Mouse (Mus musculus) kidney, embryonic 16.5 days (tissue): ENCODE data around the gene Pigq. TPM values are rescaled to one million over a fixed set of nuclear protein-coding genes. Genes with fewer than 3 reads are reported as not detected.

Experiments
- ATAC-seq: fragments of 200-750 bp; cut with Nextera tagmentation; 2 replicates; pipeline ENCODE4 v1.8.0; 2017; ENCODE audit warnings: moderate TSS enrichment; ENCODE audit not compliant: low FRiP score, low TSS enrichment
- H3K27ac ChIP-seq: fragments of 300-500 bp; sonication (generic); 2 replicates; pipeline ENCODE4 v1.5.1; 2014; ENCODE audit warnings: low read length
- H3K27me3 ChIP-seq: fragments of 300-500 bp; sonication (generic); 2 replicates; pipeline ENCODE4 v1.6.1; 2014; ENCODE audit warnings: low read length, control low read depth, mixed read lengths; ENCODE audit not compliant: insufficient read depth
- H3K36me3 ChIP-seq: fragments of 300-500 bp; sonication (generic); 2 replicates; pipeline ENCODE4 v1.6.1; 2014; ENCODE audit warnings: low read length, control low read depth, mixed read lengths; ENCODE audit not compliant: insufficient read depth
- H3K4me1 ChIP-seq: fragments of 300-500 bp; sonication (generic); 2 replicates; pipeline ENCODE4 v1.6.1; 2014; ENCODE audit warnings: low read length, control low read depth, mixed read lengths; ENCODE audit not compliant: insufficient read depth
- H3K4me2 ChIP-seq: fragments of 300-500 bp; sonication (generic); replicated peaks from 2 replicates; pipeline ENCODE4 v1.6.1; 2014; ENCODE audit warnings: low read depth, low read length
- H3K4me3 ChIP-seq: fragments of 300-500 bp; sonication (generic); 2 replicates; pipeline ENCODE4 v1.5.1; 2014; ENCODE audit warnings: mild to moderate bottlenecking, low read length
- H3K9ac ChIP-seq: fragments of 300-500 bp; sonication (generic); replicated peaks from 2 replicates; pipeline ENCODE4 v1.6.1; 2014; ENCODE audit warnings: low read length
- H3K9me3 ChIP-seq: fragments of 300-500 bp; sonication (generic); 2 replicates; pipeline ENCODE4 v1.6.1; 2016; ENCODE audit warnings: low read length, control low read depth
- WGBS: fragments of 180-500 bp; shearing (Covaris S2); extraction: QIAGEN DNeasy Blood & Tissue Kit; methylation state at CpG from one replicate; pipeline ENCODE4 v1.1.7; 2014; 5-methylcytosine and 5-hydroxymethylcytosine counted together
- polyA plus RNA-seq: library from polyadenylated mRNA; unstranded; fragments of >200 nt; fragmentation: Nextera tagmentation; extraction: Ambion mirVana; gene quantifications from 2 replicates; pipeline ENCODE4 v1.2.1, GENCODE M21; 2015

Gene Pigq
- polyA plus RNA-seq, 1 experiment from 2014 or later, result 85.8 TPM

GRCm38 (mm10) chr17:25913877-25914275 is 30.9 kb downstream of the Pigq start:
- no peak for ATAC-seq
- Histone ChIP-seq H3K27ac (peak overlapping the region; percentile 27; the same call in 1 of the 2 replicates), H3K4me3 (no peak overlapping the region), H3K9ac (no peak overlapping the region), H3K4me1 (peaks cover 15% of the 10 kb centered on the region), H3K9me3 (no peaks in the 10 kb centered on the region), H3K36me3 (no peaks in the 10 kb centered on the region), H3K4me2 (no peak overlapping the region; the same call in 1 of the 2 replicates), H3K27me3 (no peaks in the 10 kb centered on the region)
- 88% methylated on average over 1 of the region's 1 CpGs for WGBS

- H3K9ac ChIP-seq, result no peak overlapping the region
- no peaks in the 10 kb centered on the region for H3K36me3 ChIP-seq
- WGBS, result 76% methylated on average over 14 of the region's 14 CpGs
- H3K27ac ChIP-seq, result no peak overlapping the region
- no peak overlapping the region for H3K4me3 ChIP-seq
- H3K4me2 ChIP-seq, result no peak overlapping the region; the same call in 1 of the 2 replicates
- H3K9me3 ChIP-seq, result no peaks in the 10 kb centered on the region
- H3K4me1 ChIP-seq, result peaks cover 10% of the 10 kb centered on the region
- ATAC-seq, result no peak
- H3K27me3 ChIP-seq, result no peaks in the 10 kb centered on the region
These were observed 31.4 kb downstream of the Pigq start for GRCm38 (mm10) chr17:25913186-25913876.

DNA sequence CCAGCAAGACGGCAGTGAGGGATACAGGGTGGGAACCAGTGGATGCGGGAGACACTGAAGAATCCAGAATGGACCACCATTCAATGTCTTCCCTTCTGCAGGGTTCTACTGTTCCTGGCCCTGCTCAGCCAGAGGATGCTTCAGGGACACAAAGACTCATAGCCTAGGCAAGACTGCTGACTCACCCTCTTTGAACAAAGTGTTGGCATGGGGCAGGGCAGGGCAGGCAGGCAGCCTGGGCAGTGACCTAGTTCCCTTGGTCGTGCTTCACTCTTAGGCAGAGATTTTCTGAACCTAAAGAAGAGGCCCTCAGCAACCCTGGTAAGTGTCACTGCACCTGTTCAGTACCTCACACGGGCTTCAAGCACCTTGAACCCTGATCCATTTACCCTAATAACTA is 32.9 kb downstream of the Pigq start:
- H3K4me3 ChIP-seq, result no peak overlapping the region
- peaks cover 2% of the 10 kb centered on the region; the same call in 1 of the 2 replicates for H3K4me1 ChIP-seq
- no peak overlapping the region for H3K9ac ChIP-seq
- no peaks in the 10 kb centered on the region for H3K27me3 ChIP-seq
- H3K9me3 ChIP-seq, result no peaks in the 10 kb centered on the region
- WGBS, result 93% methylated on average over 4 of the region's 4 CpGs
- no peaks in the 10 kb centered on the region for H3K36me3 ChIP-seq
- H3K27ac ChIP-seq, result no peak overlapping the region
- H3K4me2 ChIP-seq, result no peak overlapping the region
- no peak for ATAC-seq

GRCm38 (mm10) chr17:25907640-25908039 is 37.1 kb downstream of the Pigq start:
- no peaks in the 10 kb centered on the region for H3K9me3 ChIP-seq
- H3K27me3 ChIP-seq, result no peaks in the 10 kb centered on the region
- no peaks in the 10 kb centered on the region for H3K4me1 ChIP-seq
- no peak overlapping the region for H3K4me3 ChIP-seq
- no peak overlapping the region for H3K27ac ChIP-seq
- no peak for ATAC-seq
- no peaks in the 10 kb centered on the region for H3K36me3 ChIP-seq
- H3K9ac ChIP-seq, result no peak overlapping the region
- WGBS, result 86% methylated on average over 2 of the region's 2 CpGs
- H3K4me2 ChIP-seq, result no peak overlapping the region

GRCm38 (mm10) chr17:25903061-25903460 is 41.7 kb downstream of the Pigq start:
- H3K9ac ChIP-seq, result no peak overlapping the region
- H3K27ac ChIP-seq, result no peak overlapping the region
- peaks cover 6% of the 10 kb centered on the region; the same call in 1 of the 2 replicates for H3K36me3 ChIP-seq
- no peaks in the 10 kb centered on the region for H3K27me3 ChIP-seq
- no peaks in the 10 kb centered on the region for H3K9me3 ChIP-seq
- H3K4me2 ChIP-seq, result no peak overlapping the region
- WGBS, result 77% methylated on average over 3 of the region's 3 CpGs
- ATAC-seq, result no peak
- H3K4me3 ChIP-seq, result no peak overlapping the region
- no peaks in the 10 kb centered on the region for H3K4me1 ChIP-seq

GRCm38 (mm10) chr17:25900193-25900592 is 44.5 kb downstream of the Pigq start:
- H3K4me3 ChIP-seq, result no peak overlapping the region
- H3K27me3 ChIP-seq, result no peaks in the 10 kb centered on the region
- no peak overlapping the region for H3K9ac ChIP-seq
- H3K27ac ChIP-seq, result no peak overlapping the region
- 97% methylated on average over 1 of the region's 1 CpGs for WGBS
- H3K9me3 ChIP-seq, result no peaks in the 10 kb centered on the region
- no peak overlapping the region for H3K4me2 ChIP-seq
- no peak for ATAC-seq
- peaks cover 14% of the 10 kb centered on the region; the same call in 1 of the 2 replicates for H3K4me1 ChIP-seq
- H3K36me3 ChIP-seq, result peaks cover 6% of the 10 kb centered on the region; the same call in 1 of the 2 replicates

DNA sequence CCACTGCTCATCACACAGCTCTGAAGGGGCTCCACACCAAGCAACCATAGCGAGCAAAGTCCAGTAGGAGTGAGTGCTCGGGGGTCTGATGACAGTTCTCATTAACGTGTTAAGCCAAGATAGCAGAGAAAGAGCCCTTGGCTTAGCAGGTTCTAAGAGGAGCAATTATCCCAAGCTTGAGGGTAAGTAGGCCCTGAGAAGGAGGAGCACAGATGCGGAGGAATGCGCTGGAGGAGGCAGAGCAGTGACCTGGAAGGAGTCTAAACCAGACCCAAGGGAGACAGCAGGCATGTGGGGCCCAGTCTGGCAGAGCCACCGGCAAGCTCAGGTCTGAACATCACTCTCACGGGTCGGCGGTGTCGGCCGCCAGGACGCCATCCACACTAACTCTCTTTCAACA is 48.8 kb downstream of the Pigq start:
- Histone ChIP-seq H3K27me3 (no peaks in the 10 kb centered on the region), H3K4me3 (no peak overlapping the region), H3K9ac (peak overlapping the region; percentile 2; the same call in 1 of the 2 replicates), H3K36me3 (peaks cover 6% of the 10 kb centered on the region; the same call in 1 of the 2 replicates), H3K4me1 (peaks cover 18% of the 10 kb centered on the region; the same call in 1 of the 2 replicates), H3K4me2 (no peak overlapping the region), H3K27ac (peak overlapping the region; percentile 11), H3K9me3 (no peaks in the 10 kb centered on the region)
- 49% methylated on average over 12 of the region's 12 CpGs for WGBS
- ATAC-seq, result 0 out of 2 replicates have a peak, but pooled peaks have one; percentile 29

- H3K36me3 ChIP-seq, result peaks cover under 1% of the 10 kb centered on the region; the same call in 1 of the 2 replicates
- H3K27me3 ChIP-seq, result no peaks in the 10 kb centered on the region
- H3K4me1 ChIP-seq, result peaks cover 18% of the 10 kb centered on the region; the same call in 1 of the 2 replicates
- H3K9me3 ChIP-seq, result no peaks in the 10 kb centered on the region
- ATAC-seq, result no peak
- no peak overlapping the region for H3K9ac ChIP-seq
- WGBS, result 28% methylated on average over 2 of the region's 2 CpGs
- H3K27ac ChIP-seq, result peak overlapping the region; percentile 11
- H3K4me2 ChIP-seq, result no peak overlapping the region
- no peak overlapping the region for H3K4me3 ChIP-seq
These were observed 49.3 kb downstream of the Pigq start for GRCm38 (mm10) chr17:25895415-25895814.

DNA sequence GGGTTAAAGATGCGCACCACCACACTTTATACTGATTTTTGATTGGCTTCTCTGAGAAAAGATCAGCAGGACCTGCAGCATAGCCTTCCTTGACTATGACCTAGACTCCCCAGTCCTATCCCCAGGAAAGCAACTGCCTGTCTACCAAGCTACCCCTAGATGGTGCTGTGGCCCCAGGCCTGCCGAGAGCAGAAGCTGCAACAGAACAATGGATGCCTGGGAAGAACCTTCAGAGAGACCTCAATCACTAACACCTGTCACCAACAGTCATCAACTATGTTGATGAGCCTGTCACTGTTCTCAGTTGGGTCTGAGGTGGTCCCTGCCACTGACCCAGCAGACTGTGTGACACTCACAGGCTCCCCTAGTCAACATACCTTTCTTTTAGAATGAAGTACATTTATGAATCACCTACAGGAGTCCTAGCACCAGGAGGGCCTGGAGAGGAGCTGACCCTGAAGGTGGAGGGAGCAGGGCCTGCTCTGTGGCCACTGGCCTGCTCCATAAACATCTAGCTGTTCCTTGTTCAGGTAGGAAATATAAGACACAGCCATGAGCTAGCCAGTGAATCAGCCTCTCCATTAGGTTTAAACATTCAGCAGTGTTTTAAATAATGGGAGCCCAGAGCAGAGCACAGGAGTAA is 50.6 kb downstream of the Pigq start:
- no peak overlapping the region for H3K4me3 ChIP-seq
- H3K27ac ChIP-seq, result peak overlapping the region; percentile 54; the same call in 1 of the 2 replicates
- H3K9ac ChIP-seq, result no peak overlapping the region
- H3K4me1 ChIP-seq, result peaks cover 18% of the 10 kb centered on the region; the same call in 1 of the 2 replicates
- peak; percentile 80 for ATAC-seq
- no peak overlapping the region for H3K4me2 ChIP-seq
- no peaks in the 10 kb centered on the region for H3K9me3 ChIP-seq
- 0 out of 2 replicates have a peak, but pooled peaks cover 5% of the 10 kb centered on the region for H3K36me3 ChIP-seq
- no peaks in the 10 kb centered on the region for H3K27me3 ChIP-seq
- WGBS, result 41% methylated on average over 2 of the region's 2 CpGs

GRCm38 (mm10) chr17:25888837-25889236 is 55.9 kb downstream of the Pigq start:
- no peak for ATAC-seq
- H3K9me3 ChIP-seq, result no peaks in the 10 kb centered on the region
- H3K9ac ChIP-seq, result no peak overlapping the region
- H3K4me3 ChIP-seq, result no peak overlapping the region
- H3K36me3 ChIP-seq, result peaks cover 26% of the 10 kb centered on the region
- no peaks in the 10 kb centered on the region for H3K27me3 ChIP-seq
- no peak overlapping the region for H3K4me2 ChIP-seq
- no peak overlapping the region for H3K27ac ChIP-seq
- WGBS, result 81% methylated on average over 3 of the region's 3 CpGs
- H3K4me1 ChIP-seq, result no peaks in the 10 kb centered on the region
